Mouse (Mus musculus): ENCODE results near the gene Mapk1ip1l.

Gene Mapk1ip1l

GRCm38 (mm10) chr14:47334819-47335218 lies 36.8 kb downstream of the Mapk1ip1l start:
- Histone ChIP-seq H3K27me3 (ENCODE audit: insufficient read depth, low read length) (no peaks in the 10 kb centered on the region), H3K4me1 (replicated peaks; ENCODE audit: low read depth, low read length) (peaks cover 31% of the 10 kb centered on the region), H3K9me3 (ENCODE audit: low read length) (no peaks in the 10 kb centered on the region), H3K36me3 (ENCODE audit: insufficient read depth, low read length) (no peaks in the 10 kb centered on the region), H3K4me3 (replicated peaks; ENCODE audit: low read length) (no peak overlapping the region)
- TF ChIP-seq POU5F1 (IDR thresholded peaks at IDR 0.05; ENCODE audit: borderline replicate concordance, low read length) = no peak
- peak; percentile 74 for TF ChIP-seq CTCF (conservative IDR thresholded peaks at IDR 0.05; ENCODE audit: low read length)

- TF ChIP-seq CTCF (conservative IDR thresholded peaks at IDR 0.05; ENCODE audit: low read length) (no peak), POU5F1 (IDR thresholded peaks at IDR 0.05; ENCODE audit: borderline replicate concordance, low read length) (no peak), NANOG (IDR thresholded peaks at IDR 0.05; ENCODE audit: borderline replicate concordance, low read length) (no peak)
- Histone ChIP-seq H3K36me3 (ENCODE audit: insufficient read depth, low read length) (no peaks in the 10 kb centered on the region), H3K9me3 (ENCODE audit: low read length) (no peaks in the 10 kb centered on the region), H3K4me1 (replicated peaks; ENCODE audit: low read depth, low read length) (peaks cover 32% of the 10 kb centered on the region), H3K27me3 (ENCODE audit: insufficient read depth, low read length) (no peaks in the 10 kb centered on the region), H3K4me3 (replicated peaks; ENCODE audit: low read length) (no peak overlapping the region)
Measured at GRCm38 (mm10) chr14:47335300-47335699, 37.2 kb downstream of the Mapk1ip1l start.

DNA sequence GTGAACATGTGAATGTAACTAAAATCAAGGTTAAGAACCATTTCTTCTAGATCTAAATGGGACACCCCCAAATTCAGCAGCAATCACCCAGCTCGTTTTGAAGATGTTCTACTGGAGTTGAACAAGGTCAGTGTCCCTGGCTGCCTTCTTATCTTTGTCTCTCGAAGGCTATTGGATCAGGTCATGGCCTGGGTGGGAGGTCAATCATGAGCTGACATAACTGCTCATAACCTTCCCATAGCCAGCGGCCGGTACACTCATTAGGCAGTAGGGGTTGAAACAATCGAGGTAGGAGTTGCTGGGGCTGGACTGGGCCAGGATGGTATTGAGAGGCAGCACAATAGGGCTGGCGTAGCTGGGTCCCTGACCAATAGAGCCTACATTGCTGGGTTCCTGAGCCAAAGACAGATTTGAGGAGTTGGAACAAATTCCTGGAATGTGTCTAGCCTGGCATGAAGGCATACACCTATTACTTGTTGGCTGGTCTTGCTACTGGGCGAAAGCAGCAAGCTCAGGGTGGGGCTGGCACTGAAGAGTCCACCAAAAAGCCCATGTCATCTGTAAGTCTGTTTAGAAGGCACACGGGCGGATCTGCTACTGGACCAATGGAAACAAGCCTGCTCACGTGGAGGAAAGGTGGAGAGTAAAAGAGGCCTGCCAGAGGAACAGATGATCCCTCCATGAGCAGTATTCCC lies 42.3 kb downstream of the Mapk1ip1l start:
- no peaks in the 10 kb centered on the region for H3K9me3 ChIP-seq (ENCODE audit: low read length)

DNA sequence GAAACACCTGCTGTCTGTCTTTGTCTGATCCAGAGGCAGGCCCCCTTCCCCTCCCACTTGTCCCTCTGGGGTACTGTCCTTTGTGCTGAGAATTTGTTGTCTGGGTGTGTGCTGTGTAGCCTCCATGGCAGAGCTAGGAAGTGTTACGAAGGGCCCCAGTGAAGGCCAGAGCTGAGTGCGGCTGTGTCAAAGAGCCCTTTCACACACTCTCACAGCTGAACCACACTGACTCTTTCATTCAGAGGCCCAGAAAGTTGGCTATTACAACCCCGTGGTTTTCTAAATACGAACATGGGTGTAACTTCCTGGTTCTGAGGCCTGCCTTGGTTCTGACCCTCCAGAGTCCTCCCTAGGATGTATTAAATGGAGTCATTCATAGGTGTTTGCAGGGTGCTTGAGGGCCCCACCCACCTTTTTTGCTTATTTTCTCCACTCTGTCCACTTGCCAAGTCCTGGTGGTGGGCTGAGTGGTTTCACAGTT lies 43.8 kb downstream of the Mapk1ip1l start:
- TF ChIP-seq POU5F1 (IDR thresholded peaks at IDR 0.05; ENCODE audit: borderline replicate concordance, low read length) (no peak), NANOG (IDR thresholded peaks at IDR 0.05; ENCODE audit: borderline replicate concordance, low read length) (no peak), CTCF (conservative IDR thresholded peaks at IDR 0.05; ENCODE audit: low read length) (no peak)
- Histone ChIP-seq H3K4me3 (replicated peaks; ENCODE audit: low read length) (no peak overlapping the region), H3K4me1 (replicated peaks; ENCODE audit: low read depth, low read length) (peaks cover 26% of the 10 kb centered on the region), H3K9me3 (ENCODE audit: low read length) (no peaks in the 10 kb centered on the region), H3K36me3 (ENCODE audit: insufficient read depth, low read length) (no peaks in the 10 kb centered on the region), H3K27me3 (ENCODE audit: insufficient read depth, low read length) (no peaks in the 10 kb centered on the region)

More for the DNA sequence above, 42.3 kb downstream of the Mapk1ip1l start:
- Histone ChIP-seq H3K4me3 (replicated peaks; ENCODE audit: low read length) (no peak overlapping the region), H3K4me1 (replicated peaks; ENCODE audit: low read depth, low read length) (peaks cover 32% of the 10 kb centered on the region), H3K27me3 (ENCODE audit: insufficient read depth, low read length) (no peaks in the 10 kb centered on the region), H3K36me3 (ENCODE audit: insufficient read depth, low read length) (no peaks in the 10 kb centered on the region)
- TF ChIP-seq NANOG (IDR thresholded peaks at IDR 0.05; ENCODE audit: borderline replicate concordance, low read length) (no peak), CTCF (conservative IDR thresholded peaks at IDR 0.05; ENCODE audit: low read length) (no peak), POU5F1 (IDR thresholded peaks at IDR 0.05; ENCODE audit: borderline replicate concordance, low read length) (no peak)

GRCm38 (mm10) chr14:47346715-47347114 lies 48.6 kb downstream of the Mapk1ip1l start:
- Histone ChIP-seq H3K36me3 (ENCODE audit: insufficient read depth, low read length) (no peaks in the 10 kb centered on the region), H3K27me3 (ENCODE audit: insufficient read depth, low read length) (no peaks in the 10 kb centered on the region), H3K4me3 (replicated peaks; ENCODE audit: low read length) (no peak overlapping the region), H3K4me1 (replicated peaks; ENCODE audit: low read depth, low read length) (peaks cover 12% of the 10 kb centered on the region), H3K9me3 (ENCODE audit: low read length) (no peaks in the 10 kb centered on the region)
- TF ChIP-seq POU5F1 (IDR thresholded peaks at IDR 0.05; ENCODE audit: borderline replicate concordance, low read length) = no peak
- no peak for TF ChIP-seq NANOG (IDR thresholded peaks at IDR 0.05; ENCODE audit: borderline replicate concordance, low read length)
- TF ChIP-seq CTCF (conservative IDR thresholded peaks at IDR 0.05; ENCODE audit: low read length) = no peak

- H3K27me3 ChIP-seq (ENCODE audit: insufficient read depth, low read length) = no peaks in the 10 kb centered on the region
- no peaks in the 10 kb centered on the region for H3K36me3 ChIP-seq (ENCODE audit: insufficient read depth, low read length)
- H3K4me1 ChIP-seq (replicated peaks; ENCODE audit: low read depth, low read length) = peaks cover 31% of the 10 kb centered on the region
- no peak overlapping the region for H3K4me3 ChIP-seq (replicated peaks; ENCODE audit: low read length)
- H3K9me3 ChIP-seq (ENCODE audit: low read length) = no peaks in the 10 kb centered on the region
- TF ChIP-seq NANOG (IDR thresholded peaks at IDR 0.05; ENCODE audit: borderline replicate concordance, low read length) = no peak
- no peak for TF ChIP-seq CTCF (conservative IDR thresholded peaks at IDR 0.05; ENCODE audit: low read length)
- no peak for TF ChIP-seq POU5F1 (IDR thresholded peaks at IDR 0.05; ENCODE audit: borderline replicate concordance, low read length)
Measured at GRCm38 (mm10) chr14:47350974-47351373, 52.9 kb downstream of the Mapk1ip1l start.

DNA sequence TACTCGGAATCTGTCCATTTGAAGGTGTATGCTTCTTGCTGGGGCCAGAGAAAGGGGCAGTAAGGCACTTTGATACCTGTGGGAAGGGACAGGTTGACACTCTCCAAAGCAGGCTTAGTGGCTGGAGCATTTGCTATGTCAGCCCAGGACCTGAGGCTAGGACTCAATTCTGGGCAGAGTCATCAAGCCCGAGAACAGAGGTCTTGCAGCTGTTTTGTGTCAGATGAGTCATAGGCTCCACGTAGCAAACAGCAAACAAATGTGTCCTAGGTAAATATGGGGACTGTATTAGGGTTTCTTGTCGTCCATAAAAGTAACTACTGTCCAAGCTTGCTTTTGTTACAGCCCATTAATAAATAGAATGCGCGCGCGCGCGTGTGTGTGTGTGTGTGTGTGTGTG lies 54.2 kb downstream of the Mapk1ip1l start:
- TF ChIP-seq CTCF (conservative IDR thresholded peaks at IDR 0.05; ENCODE audit: low read length) (no peak), POU5F1 (IDR thresholded peaks at IDR 0.05; ENCODE audit: borderline replicate concordance, low read length) (no peak), NANOG (IDR thresholded peaks at IDR 0.05; ENCODE audit: borderline replicate concordance, low read length) (no peak)
- no peaks in the 10 kb centered on the region for H3K9me3 ChIP-seq (ENCODE audit: low read length)
- H3K4me1 ChIP-seq (replicated peaks; ENCODE audit: low read depth, low read length) = peaks cover 31% of the 10 kb centered on the region
- H3K4me3 ChIP-seq (replicated peaks; ENCODE audit: low read length) = no peak overlapping the region
- H3K36me3 ChIP-seq (ENCODE audit: insufficient read depth, low read length) = no peaks in the 10 kb centered on the region
- no peaks in the 10 kb centered on the region for H3K27me3 ChIP-seq (ENCODE audit: insufficient read depth, low read length)

GRCm38 (mm10) chr14:47353240-47353639 lies 55.2 kb downstream of the Mapk1ip1l start:
- Histone ChIP-seq H3K4me1 (replicated peaks; ENCODE audit: low read depth, low read length) (peaks cover 31% of the 10 kb centered on the region), H3K27me3 (ENCODE audit: insufficient read depth, low read length) (no peaks in the 10 kb centered on the region), H3K36me3 (ENCODE audit: insufficient read depth, low read length) (no peaks in the 10 kb centered on the region), H3K9me3 (ENCODE audit: low read length) (no peaks in the 10 kb centered on the region), H3K4me3 (replicated peaks; ENCODE audit: low read length) (no peak overlapping the region)
- no peak for TF ChIP-seq CTCF (conservative IDR thresholded peaks at IDR 0.05; ENCODE audit: low read length)

DNA sequence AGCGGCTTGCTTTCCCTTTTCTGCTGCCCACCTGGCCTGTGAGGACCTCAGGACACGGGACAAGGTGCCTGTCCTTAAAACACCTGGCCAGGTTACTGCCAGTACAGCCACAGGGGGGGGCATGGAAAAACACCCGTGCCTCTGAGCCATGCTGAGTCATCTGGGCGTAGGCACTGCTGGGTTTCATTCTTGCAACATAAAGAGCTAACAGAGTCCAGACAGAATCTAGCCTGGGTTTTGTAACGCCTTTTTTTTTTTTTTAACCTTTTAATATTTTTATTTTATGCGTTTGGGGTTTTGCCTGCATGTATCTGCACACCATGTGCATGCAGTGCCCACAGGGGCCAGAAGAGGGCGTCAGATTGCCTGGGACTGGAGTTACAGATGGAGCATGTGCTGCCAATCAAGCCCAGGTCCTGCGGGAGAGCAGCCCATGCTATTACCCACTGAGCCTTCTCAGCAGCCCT lies 56.1 kb downstream of the Mapk1ip1l start:
- no peaks in the 10 kb centered on the region for H3K9me3 ChIP-seq (ENCODE audit: low read length)
- peaks cover 32% of the 10 kb centered on the region for H3K4me1 ChIP-seq (replicated peaks; ENCODE audit: low read depth, low read length)
- no peaks in the 10 kb centered on the region for H3K27me3 ChIP-seq (ENCODE audit: insufficient read depth, low read length)
- H3K36me3 ChIP-seq (ENCODE audit: insufficient read depth, low read length) = no peaks in the 10 kb centered on the region
- TF ChIP-seq NANOG (IDR thresholded peaks at IDR 0.05; ENCODE audit: borderline replicate concordance, low read length) (no peak), CTCF (conservative IDR thresholded peaks at IDR 0.05; ENCODE audit: low read length) (peak; percentile 87)
- H3K4me3 ChIP-seq (replicated peaks; ENCODE audit: low read length) = peak overlapping the region; percentile 52

Measured in E14TG2a.4 (cell line).